Mouse (Mus musculus) liver, embryonic 14.5 days (tissue): ENCODE results near the gene Add3.

ENCODE experiments used
- CTCF ChIP-seq: IDR thresholded peaks from 2 replicates; pipeline ENCODE4 v1.5.1; 2016; ENCODE audit warnings: antibody characterized with exemption, low read depth, control low read depth
- EP300 ChIP-seq: IDR thresholded peaks from 2 replicates; pipeline ENCODE4 v1.6.1; 2016; ENCODE audit warnings: antibody characterized with exemption, low read depth

- TF ChIP-seq CTCF = no peak
- no peak for TF ChIP-seq EP300
Measured at GRCm38 (mm10) chr19:53276902-53277707, 136.9 kb downstream of the Add3 start.
